23 mouse cellular contexts compared by ENCODE assay signal in genomic region chr4:120660485-120660884, GRCm38 (mm10). TPM values are rescaled to one million over a fixed set of nuclear protein-coding genes. Genes with fewer than 3 reads are reported as not detected.
DNase-seq lines count a peak whose midpoint lies in the region; ATAC-seq lines count a peak whose summit lies in the region.
"Had no signal": no experiment of that assay in that cellular context is flagged by ENCODE, and none has a peak within 500 bp of the region (broad histone marks: within the 10 kb centered on the region; RNA-seq: fewer than 3 reads in every experiment).

No protein-coding gene starts in this region.

- H3K4me1 ChIP-seq in limb, embryonic 10.5 days, result peaks cover 6% of the 10 kb centered on the region
- H3K4me1 ChIP-seq: embryonic facial prominence, embryonic 13.5 days; forebrain, embryonic 15.5 days; midbrain, embryonic 10.5 days had no signal

- peaks cover 10% of the 10 kb centered on the region; the same call in 1 of the 2 replicates for H3K27me3 ChIP-seq in limb, embryonic 10.5 days (ENCODE audit: low read depth, poor library complexity, severe bottlenecking)
- H3K27me3 ChIP-seq: forebrain, embryonic 15.5 days; kidney, embryonic 15.5 days had no signal

- 84% methylated on average over 4 of the region's 4 CpGs for WGBS in limb, embryonic 10.5 days

- intact Hi-C loops in left cerebral cortex, postnatal 4 days (cut with DNase I), result no loop called here
- intact Hi-C loops in left cerebral cortex, postnatal 25 days (cut with DNase I), result loop anchor here (1.0 kb wide), 1 partner anchor 47 kb away; no protein-coding TSS in a partner anchor

- no peaks in the 10 kb centered on the region for H3K9me3 ChIP-seq in limb, embryonic 10.5 days (replicated peaks)
- H3K9me3 ChIP-seq: embryonic facial prominence, embryonic 13.5 days; forebrain, embryonic 15.5 days; kidney, embryonic 15.5 days; midbrain, embryonic 10.5 days had no signal

- H3K36me3 ChIP-seq in limb, embryonic 10.5 days, result no peaks in the 10 kb centered on the region
- H3K36me3 ChIP-seq: embryonic facial prominence, embryonic 13.5 days; forebrain, embryonic 15.5 days; kidney, embryonic 15.5 days; midbrain, embryonic 10.5 days had no signal

- H3K27ac ChIP-seq in limb, embryonic 10.5 days, result no peak overlapping the region
- H3K27ac ChIP-seq: embryonic facial prominence, embryonic 13.5 days; forebrain, embryonic 15.5 days; hindbrain, postnatal 0 days; kidney, embryonic 15.5 days; midbrain, embryonic 10.5 days had no signal

- ATAC-seq in granulocyte monocyte progenitor cell, adult 5-6 weeks (replicated peaks; ENCODE audit: poor library complexity, severe bottlenecking), result peak; percentile 87
- ATAC-seq: forebrain, embryonic 15.5 days; hindbrain, postnatal 0 days; intestine, postnatal 0 days had no signal

- no peak overlapping the region for H3K4me3 ChIP-seq in limb, embryonic 10.5 days
- H3K4me3 ChIP-seq: embryonic facial prominence, embryonic 13.5 days; forebrain, embryonic 15.5 days; kidney, embryonic 15.5 days; midbrain, embryonic 10.5 days had no signal

- peak; percentile 56 to 69 for DNase-seq in left cerebral cortex, adult 18-20 months (ENCODE audit: low spot score in 2 of 2)
- DNase-seq in left cerebral cortex, postnatal 4 days, result no peak
- DNase-seq in left cerebral cortex, postnatal 25 days (ENCODE audit: low spot score in 2 of 2), result peak; percentile 64 to 94
- peak; percentile 91 for DNase-seq in telencephalon, adult 2 months (ENCODE audit: low read depth, low spot score)
- DNase-seq in limb, embryonic 10.5 days (ENCODE audit: low spot score), result no peak
- no peak for DNase-seq in heart, adult 9 months (ENCODE audit: low spot score in 2 of 2)
- DNase-seq: adrenal gland, adult 2 months; cerebellum, adult 9-11 months; gastrocnemius, postnatal 10 days; heart, adult 18-20 months; heart, postnatal 4 days; kidney, postnatal 4 days; liver; spleen, adult 18-20 months; thymus, adult 2 months had no signal

RNA-seq across cellular contexts. Expression of gene Cited4, which starts 5.9 kb away (rescaled TPM):
- 10 to 100 TPM; 13.1 to 16.5 TPM for total RNA-seq in left cerebral cortex, adult 18-20 months (2021)
- 1 to 10 TPM; 2.9 to 3.5 TPM for total RNA-seq in left cerebral cortex, postnatal 4 days (2021)
- total RNA-seq in granulocyte monocyte progenitor cell, adult 5-6 weeks (2014; fragmentation: Nextera tagmentation), result 4.4 TPM in 2 replicates
- total RNA-seq in granulocyte monocyte progenitor cell, adult 5-6 weeks (2017), result 2.1 and 2.4 TPM in 2 replicates
- 10 to 100 TPM; 17.9 to 18.8 TPM for total RNA-seq in left cerebral cortex, postnatal 25 days (2021)
- polyA plus RNA-seq in limb, embryonic 10.5 days (2016; fragmentation: Nextera tagmentation; extraction: Ambion mirVana), result 9.1 and 14.2 TPM in 2 replicates
- total RNA-seq: neutrophil, adult 5-6 weeks had no signal

Comparison
In these comparisons a context has a peak if more than half of its experiments do, and no peak if none do; other contexts are left out.
1. DNase-seq: peak in left cerebral cortex, adult 18-20 months (2 of 2), left cerebral cortex, postnatal 25 days (2 of 2) and telencephalon, adult 2 months (single experiment); none in left cerebral cortex, postnatal 4 days (single experiment), limb, embryonic 10.5 days (single experiment) and heart, adult 9 months (0 of 2).